Mouse (Mus musculus) forebrain, embryonic 13.5 days (tissue): ENCODE measurements around the gene Cyp17a1. TPM values are rescaled to one million over a fixed set of nuclear protein-coding genes. Genes with fewer than 3 reads are reported as not detected.

Experiments
- ATAC-seq: fragments of 200-750 bp; cut with Nextera tagmentation; 2 replicates; pipeline ENCODE4 v1.8.0; 2017
- H3K27ac ChIP-seq: fragments of 300-500 bp; sonication (generic); 2 replicates; pipeline ENCODE4 v1.5.1; 2015; ENCODE audit warnings: inconsistent platforms, mild to moderate bottlenecking, moderate library complexity
- H3K27me3 ChIP-seq: fragments of 300-500 bp; sonication (generic); 2 replicates; pipeline ENCODE4 v1.6.1; 2015; ENCODE audit warnings: mild to moderate bottlenecking, inconsistent platforms
- H3K36me3 ChIP-seq: fragments of 300-500 bp; sonication (generic); 2 replicates; pipeline ENCODE4 v1.6.1; 2015; ENCODE audit warnings: mild to moderate bottlenecking, inconsistent platforms; ENCODE audit not compliant: poor library complexity, severe bottlenecking
- H3K4me1 ChIP-seq: fragments of 300-500 bp; sonication (generic); 2 replicates; pipeline ENCODE4 v1.6.1; 2015; ENCODE audit warnings: inconsistent platforms
- H3K4me2 ChIP-seq: fragments of 300-500 bp; sonication (generic); 2 replicates; pipeline ENCODE4 v1.6.1; 2015; ENCODE audit warnings: inconsistent platforms, mild to moderate bottlenecking, moderate library complexity
- H3K4me3 ChIP-seq: fragments of 300-500 bp; sonication (generic); 2 replicates; pipeline ENCODE4 v1.5.1; 2015; ENCODE audit warnings: mild to moderate bottlenecking, inconsistent platforms
- H3K9ac ChIP-seq: fragments of 300-500 bp; sonication (generic); 2 replicates; pipeline ENCODE4 v1.6.1; 2015; ENCODE audit warnings: mild to moderate bottlenecking, inconsistent platforms
- H3K9me3 ChIP-seq: fragments of 300-500 bp; sonication (generic); replicated peaks from 2 replicates; pipeline ENCODE4 v1.6.1; 2016; ENCODE audit warnings: inconsistent platforms
- WGBS: fragments of 180-500 bp; shearing (Covaris S2); methylation state at CpG from one replicate; pipeline ENCODE4 v1.1.7; 2015; 5-methylcytosine and 5-hydroxymethylcytosine counted together
- polyA plus RNA-seq: library from polyadenylated mRNA; unstranded; fragments of >200 nt; fragmentation: Nextera tagmentation; extraction: Ambion mirVana; gene quantifications from 2 replicates; pipeline ENCODE4 v1.2.1, GENCODE M21; 2015

Gene Cyp17a1
- polyA plus RNA-seq, 1 experiment from 2014 or later = not detected

DNA sequence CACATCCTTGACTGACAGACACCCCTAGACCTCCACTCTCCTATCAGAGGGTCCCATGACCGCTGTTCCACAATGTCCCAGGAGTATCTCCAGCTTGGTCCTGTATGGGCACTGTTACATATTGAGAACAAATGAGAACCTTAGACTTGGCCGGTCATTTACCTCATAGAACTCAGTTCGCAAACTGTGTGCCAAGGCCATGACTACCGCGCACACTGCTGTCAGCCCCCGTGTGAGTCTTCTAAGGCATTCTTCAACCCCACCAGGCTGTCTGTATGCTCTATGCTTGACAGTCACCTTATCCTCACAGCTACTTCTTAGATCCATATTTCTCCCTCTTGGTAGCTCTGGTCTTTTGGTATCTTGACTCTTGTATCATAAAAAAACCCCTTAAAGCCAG lies 53.5 kb downstream of the Cyp17a1 start:
- H3K27ac ChIP-seq = no peak overlapping the region
- H3K4me3 ChIP-seq = no peak overlapping the region
- no peak for ATAC-seq

DNA sequence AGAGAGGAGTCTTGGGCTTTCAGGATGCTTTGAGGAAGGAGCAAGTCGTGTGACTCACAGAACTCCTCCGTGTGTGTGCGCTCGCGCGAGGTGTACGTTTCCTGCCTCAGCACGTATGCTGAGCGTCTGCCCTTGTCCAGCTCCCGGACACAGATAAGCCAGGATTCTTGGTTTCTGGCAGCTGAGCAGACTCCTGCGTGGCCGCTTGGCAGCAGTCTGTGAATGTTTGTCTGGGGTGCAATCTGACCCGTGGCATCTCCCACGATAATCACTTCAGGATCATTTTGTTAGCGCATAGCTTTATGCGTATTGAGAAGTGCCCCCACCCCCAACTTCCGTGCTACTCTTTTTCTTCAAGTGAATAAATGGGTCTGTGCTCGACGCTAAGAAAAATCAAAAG lies 54.0 kb downstream of the Cyp17a1 start:
- peak overlapping the region; percentile 51; the same call in 1 of the 2 replicates for H3K27ac ChIP-seq
- no peak for ATAC-seq
- WGBS = 85% methylated on average over 19 of the region's 19 CpGs
- H3K9ac ChIP-seq = no peak overlapping the region
- no peak overlapping the region for H3K4me2 ChIP-seq
- peaks cover 13% of the 10 kb centered on the region for H3K36me3 ChIP-seq
- peaks cover 56% of the 10 kb centered on the region for H3K4me1 ChIP-seq
- H3K4me3 ChIP-seq = no peak overlapping the region
- no peaks in the 10 kb centered on the region for H3K27me3 ChIP-seq
- no peaks in the 10 kb centered on the region for H3K9me3 ChIP-seq

More for the DNA sequence above, 53.5 kb downstream of the Cyp17a1 start:
- Histone ChIP-seq H3K4me2 (no peak overlapping the region), H3K9me3 (no peaks in the 10 kb centered on the region), H3K36me3 (peaks cover 9% of the 10 kb centered on the region), H3K9ac (no peak overlapping the region), H3K4me1 (peaks cover 61% of the 10 kb centered on the region), H3K27me3 (no peaks in the 10 kb centered on the region)
- 97% methylated on average over 6 of the region's 6 CpGs for WGBS

DNA sequence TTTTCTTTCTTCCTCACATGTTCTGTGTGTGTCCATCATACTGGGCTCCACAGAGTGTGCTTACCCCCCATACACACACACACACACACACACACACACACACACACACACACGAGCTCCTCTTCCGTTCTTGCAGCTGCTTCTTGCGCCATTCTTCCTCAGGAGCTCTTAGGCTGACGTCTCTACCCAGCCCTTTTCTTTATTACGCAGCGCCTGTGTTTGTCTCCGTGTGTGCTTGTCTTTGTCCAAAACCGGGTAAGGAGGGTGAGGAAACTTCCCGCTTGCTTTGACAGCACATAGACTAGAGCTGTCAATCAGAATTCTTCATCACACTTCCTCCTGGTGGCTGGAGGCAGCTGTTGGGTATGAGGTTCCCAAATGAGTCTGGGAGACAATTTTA lies 54.6 kb downstream of the Cyp17a1 start:
- no peaks in the 10 kb centered on the region for H3K9me3 ChIP-seq
- no peak overlapping the region for H3K4me3 ChIP-seq
- no peak overlapping the region for H3K9ac ChIP-seq
- 39% methylated on average over 9 of the region's 9 CpGs for WGBS
- ATAC-seq = 0 out of 2 replicates have a peak, but pooled peaks have one; percentile 36
- H3K4me1 ChIP-seq = peaks cover 49% of the 10 kb centered on the region
- H3K27me3 ChIP-seq = no peaks in the 10 kb centered on the region
- peak overlapping the region; percentile 35; the same call in 1 of the 2 replicates for H3K27ac ChIP-seq
- no peak overlapping the region for H3K4me2 ChIP-seq
- H3K36me3 ChIP-seq = peaks cover 18% of the 10 kb centered on the region

DNA sequence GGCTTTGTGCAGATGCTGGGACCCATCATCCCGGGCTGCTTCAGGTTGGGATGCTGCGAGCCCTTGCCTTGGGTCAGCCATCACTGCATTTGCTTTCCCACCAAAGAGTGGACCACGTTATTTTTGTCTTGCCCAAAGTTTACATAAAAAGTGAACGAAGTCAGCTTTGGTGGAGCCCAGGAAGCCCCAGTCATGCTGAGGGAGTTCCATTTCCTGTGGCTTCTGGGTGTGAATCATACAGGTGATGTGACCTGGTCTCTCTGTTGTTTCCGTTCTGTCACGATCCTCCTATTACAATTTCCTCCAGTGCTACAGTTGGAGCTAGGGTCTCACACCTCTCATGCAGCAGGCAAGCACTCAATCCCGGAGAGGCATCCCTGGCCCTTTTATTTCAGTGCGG lies 55.6 kb downstream of the Cyp17a1 start:
- Histone ChIP-seq H3K4me3 (no peak overlapping the region), H3K27ac (no peak overlapping the region; the same call in 1 of the 2 replicates), H3K9me3 (no peaks in the 10 kb centered on the region), H3K27me3 (no peaks in the 10 kb centered on the region), H3K4me2 (no peak overlapping the region), H3K36me3 (peaks cover 18% of the 10 kb centered on the region), H3K9ac (no peak overlapping the region), H3K4me1 (peaks cover 40% of the 10 kb centered on the region)
- 91% methylated on average over 8 of the region's 8 CpGs for WGBS
- ATAC-seq = no peak

Other genes starting within 250 kb of the Cyp17a1 start
- gene Trim8, start 171.5 kb downstream of the Cyp17a1 start, polyA plus RNA-seq = 22.5 and 22.6 TPM in 2 replicates
- 233 and 245 TPM in 2 replicates for gene Arl3, start 100.0 kb downstream of the Cyp17a1 start, polyA plus RNA-seq
- gene Sfxn2, start 99.8 kb downstream of the Cyp17a1 start, polyA plus RNA-seq = 12.4 and 13.2 TPM in 2 replicates
- 33.1 and 36.5 TPM in 2 replicates for gene Wbp1l, start 74.1 kb downstream of the Cyp17a1 start, polyA plus RNA-seq
- gene Borcs7, start 16.7 kb upstream of the Cyp17a1 start, polyA plus RNA-seq = 14.3 and 16.5 TPM in 2 replicates
- 16.6 and 18.0 TPM in 2 replicates for gene As3mt, start 34.3 kb upstream of the Cyp17a1 start, polyA plus RNA-seq
- gene Cnnm2, start 88.4 kb upstream of the Cyp17a1 start, polyA plus RNA-seq = 2.3 and 3.0 TPM in 2 replicates